Mouse (Mus musculus): ENCODE measurements at regions not wholly inside any gene's neighbourhood (a gene's known extent, or its start where the extent isn't known, plus 50 kb on each side); places are given as distances from the start of the nearest gene placed in this dataset.

DNA sequence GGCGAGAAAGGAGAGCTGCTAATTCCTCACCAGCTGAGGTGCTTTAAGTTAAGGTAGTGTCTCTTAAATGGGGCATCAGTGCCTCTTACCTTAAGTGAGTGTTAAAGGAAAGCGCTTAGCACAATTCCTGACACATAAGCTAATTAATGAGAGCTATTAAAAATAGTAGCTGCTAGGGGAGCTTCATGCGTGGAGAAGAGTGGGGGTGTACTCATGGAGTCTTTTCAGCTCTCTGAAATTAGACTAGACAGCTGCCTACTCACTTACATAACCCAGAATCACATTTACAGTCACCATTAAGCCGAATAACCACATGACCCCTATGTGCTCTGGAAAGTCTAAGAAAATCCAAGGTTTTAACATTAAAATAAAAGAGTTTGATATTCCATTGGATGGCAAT is 139.0 kb upstream of the Arhgap20 start:
- no peak for TF ChIP-seq ZC3H11A (IDR thresholded peaks at IDR 0.05; ENCODE audit: borderline replicate concordance, low read depth, low read length)
- TF ChIP-seq CHD2 (IDR thresholded peaks at IDR 0.05; ENCODE audit: low read depth, low read length) = no peak
